In the genomic region with DNA sequence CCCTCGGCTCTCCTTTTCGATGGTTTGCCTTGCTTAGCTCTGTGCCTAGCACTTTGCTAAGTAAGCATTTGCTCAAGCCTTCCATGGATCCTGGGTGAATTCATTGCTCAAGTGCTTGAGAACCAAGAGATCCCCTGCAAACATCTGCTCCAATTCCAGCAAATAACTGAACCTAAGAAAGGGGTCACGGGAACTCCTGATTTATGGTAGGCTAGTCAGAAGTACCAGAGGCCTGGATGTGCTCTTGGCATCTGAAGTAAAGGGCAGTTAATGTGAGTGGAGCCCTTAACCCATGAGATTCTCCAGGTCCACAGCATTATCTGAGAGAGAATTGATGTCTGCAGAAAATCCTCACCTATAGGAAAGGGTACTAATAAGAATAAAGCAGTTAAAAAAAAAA, we compare ENCODE assay signal across 22 mouse cellular contexts.
DNase-seq lines count a peak whose midpoint lies in the region; ATAC-seq lines count a peak whose summit lies in the region.
"Had no signal": no experiment of that assay in that cellular context is flagged by ENCODE, and none has a peak within 500 bp of the region (broad histone marks: within the 10 kb centered on the region; RNA-seq: fewer than 3 reads in every experiment).

No protein-coding gene starts in this region.

- H3K4me1 ChIP-seq in kidney, embryonic 16.5 days (ENCODE audit: insufficient read depth, low read length): no peaks in the 10 kb centered on the region
- no peaks in the 10 kb centered on the region for H3K4me1 ChIP-seq in midbrain, embryonic 13.5 days (replicated peaks)
- no peaks in the 10 kb centered on the region for H3K4me1 ChIP-seq in liver, embryonic 11.5 days (replicated peaks; ENCODE audit: control insufficient read depth, insufficient read depth, low read length)
- H3K4me1 ChIP-seq: embryonic facial prominence, embryonic 12.5 days; lung, embryonic 15.5 days had no signal

- DNase-seq in kidney, adult 11 months: peak; percentile 44
- DNase-seq in kidney, postnatal 4 days: no peak
- DNase-seq in embryo, embryonic 9.5 days (ENCODE audit: extremely low spot score): peak; percentile 2
- no peak for DNase-seq in liver, embryonic 11.5 days (ENCODE audit: low spot score)
- DNase-seq in layer of hippocampus, adult 9-10 months (ENCODE audit: low spot score): no peak
- DNase-seq: adrenal gland, postnatal 25 days; cerebellum, adult 9-10 months; gastrocnemius, adult 2 months; lung, postnatal 4 days; right cerebral cortex, postnatal 14 days had no signal

- H3K27me3 ChIP-seq in kidney, embryonic 16.5 days (ENCODE audit: insufficient read depth, low read length): no peaks in the 10 kb centered on the region
- H3K27me3 ChIP-seq in midbrain, embryonic 13.5 days: no peaks in the 10 kb centered on the region
- H3K27me3 ChIP-seq in liver, embryonic 11.5 days (replicated peaks; ENCODE audit: control insufficient read depth, insufficient read depth, low read length): no peaks in the 10 kb centered on the region
- H3K27me3 ChIP-seq: embryonic facial prominence, embryonic 12.5 days; forebrain, embryonic 12.5 days; lung, embryonic 15.5 days had no signal

- whole genome bisulfite sequencing in kidney, embryonic 16.5 days: 49% methylated on average over 3 of the region's 3 CpGs
- 76% methylated on average over 3 of the region's 3 CpGs for whole genome bisulfite sequencing in midbrain, embryonic 13.5 days
- 67% methylated on average over 3 of the region's 3 CpGs for WGBS in liver, embryonic 11.5 days

- no peaks in the 10 kb centered on the region for H3K36me3 ChIP-seq in kidney, embryonic 16.5 days (ENCODE audit: insufficient read depth, low read length)
- H3K36me3 ChIP-seq in midbrain, embryonic 13.5 days: no peaks in the 10 kb centered on the region
- H3K36me3 ChIP-seq in liver, embryonic 11.5 days (ENCODE audit: control insufficient read depth, insufficient read depth, low read length): no peaks in the 10 kb centered on the region
- H3K36me3 ChIP-seq: embryonic facial prominence, embryonic 12.5 days; forebrain, embryonic 12.5 days; hindbrain, embryonic 10.5 days; lung, embryonic 15.5 days had no signal

- H3K27ac ChIP-seq in kidney, embryonic 16.5 days (ENCODE audit: low read length): peak overlapping the region; percentile 86
- H3K27ac ChIP-seq in midbrain, embryonic 13.5 days: no peak overlapping the region
- no peak overlapping the region for H3K27ac ChIP-seq in liver, embryonic 11.5 days (ENCODE audit: low read depth, low read length)
- H3K27ac ChIP-seq: embryonic facial prominence, embryonic 12.5 days; forebrain, embryonic 12.5 days; gastrocnemius, adult 2 months; hindbrain, embryonic 10.5 days; hindbrain, postnatal 0 days; left cerebral cortex, adult 2 months; liver, embryonic 14.5 days had no signal

- no peak overlapping the region for H3K4me2 ChIP-seq in kidney, embryonic 16.5 days (replicated peaks; ENCODE audit: low read depth, low read length)
- H3K4me2 ChIP-seq in midbrain, embryonic 13.5 days (replicated peaks): no peak overlapping the region
- H3K4me2 ChIP-seq in liver, embryonic 11.5 days: no peak overlapping the region
- H3K4me2 ChIP-seq: embryonic facial prominence, embryonic 12.5 days; forebrain, embryonic 12.5 days; heart, embryonic 11.5 days; lung, embryonic 15.5 days had no signal

- no peak overlapping the region for H3K4me3 ChIP-seq in kidney, embryonic 16.5 days (ENCODE audit: low read length)
- H3K4me3 ChIP-seq in midbrain, embryonic 13.5 days (replicated peaks): no peak overlapping the region
- no peak overlapping the region for H3K4me3 ChIP-seq in liver, embryonic 11.5 days (ENCODE audit: low read depth, low read length)
- H3K4me3 ChIP-seq: embryonic facial prominence, embryonic 12.5 days; forebrain, embryonic 12.5 days; gastrocnemius, adult 2 months; hindbrain, embryonic 10.5 days; left cerebral cortex, adult 2 months; lung, embryonic 15.5 days had no signal

- H3K9me3 ChIP-seq in kidney, embryonic 16.5 days (ENCODE audit: low read length): no peaks in the 10 kb centered on the region
- H3K9me3 ChIP-seq in midbrain, embryonic 13.5 days: no peaks in the 10 kb centered on the region
- no peaks in the 10 kb centered on the region for H3K9me3 ChIP-seq in liver, embryonic 11.5 days (ENCODE audit: control insufficient read depth, low read length)
- H3K9me3 ChIP-seq: embryonic facial prominence, embryonic 12.5 days; forebrain, embryonic 12.5 days; hindbrain, embryonic 10.5 days; lung, embryonic 15.5 days had no signal

- peak; percentile 73; the same call in 1 of the 2 replicates for ATAC-seq in kidney, embryonic 16.5 days (ENCODE audit: low FRiP score, low TSS enrichment)
- no peak for ATAC-seq in midbrain, embryonic 13.5 days
- ATAC-seq in liver, embryonic 11.5 days (replicated peaks; ENCODE audit: low FRiP score): no peak
- ATAC-seq: CD4-positive, CD25-positive, alpha-beta regulatory T cell, adult 4 months; hindbrain, postnatal 0 days; intestine, embryonic 16.5 days had no signal

- H3K9ac ChIP-seq in kidney, embryonic 16.5 days (replicated peaks; ENCODE audit: low read length): no peak overlapping the region
- H3K9ac ChIP-seq in midbrain, embryonic 13.5 days (replicated peaks): no peak overlapping the region
- H3K9ac ChIP-seq in liver, embryonic 11.5 days (ENCODE audit: low read depth, low read length): no peak overlapping the region
- H3K9ac ChIP-seq: embryonic facial prominence, embryonic 12.5 days; forebrain, embryonic 12.5 days; liver, embryonic 14.5 days; lung, embryonic 15.5 days had no signal

Comparison
In these comparisons a context has a peak if more than half of its experiments do, and no peak if none do; other contexts are left out.
1. DNase-seq: peak in kidney, adult 11 months (single experiment) and embryo, embryonic 9.5 days (single experiment); none in kidney, postnatal 4 days (0 of 2), liver, embryonic 11.5 days (single experiment) and layer of hippocampus, adult 9-10 months (single experiment).